Mouse (Mus musculus) MEL (cell line): ENCODE measurements at regions not wholly inside any gene's neighbourhood (a gene's known extent, or its start where the extent isn't known, plus 50 kb on each side); places are given as distances from the start of the nearest gene placed in this dataset.

Experiments used
- DNase-seq: peaks from one replicate; pipeline ENCODE4 v3.0.0; 2011; ENCODE audit warnings: low read depth, low spot score
- H3K27ac ChIP-seq: 2 replicates; pipeline ENCODE4 v1.5.1; 2012; ENCODE audit warnings: low read depth, mild to moderate bottlenecking, control low read depth, low read length, moderate library complexity; ENCODE audit not compliant: control insufficient read depth
- H3K27me3 ChIP-seq, 2 experiments: fragments of 150-350 bp in 1 of 2; sonication (generic) in 1 of 2; 2 replicates each; pipeline ENCODE4 v1.6.1; 2012; ENCODE audit warnings: low read length in 2 of 2, mild to moderate bottlenecking in 2 of 2, improper control_type of control experiment in 1 of 2, moderate library complexity in 1 of 2; ENCODE audit not compliant: insufficient read depth in 2 of 2, control insufficient read depth in 1 of 2
- H3K36me3 ChIP-seq, 2 experiments: 2 replicates each; pipeline ENCODE4 v1.6.1; 2012 to 2014; ENCODE audit warnings: low read length in 2 of 2, improper control_type of control experiment in 1 of 2, inconsistent platforms in 1 of 2, mild to moderate bottlenecking in 1 of 2; ENCODE audit not compliant: insufficient read depth in 2 of 2, control insufficient read depth in 1 of 2
- H3K4me1 ChIP-seq, 2 experiments: fragments of 150-350 bp in 1 of 2; sonication (generic) in 1 of 2; 2 replicates each; pipeline ENCODE4 v1.6.1; 2012; ENCODE audit warnings: low read length in 2 of 2, improper control_type of control experiment in 1 of 2, mild to moderate bottlenecking in 1 of 2; ENCODE audit not compliant: insufficient read depth in 2 of 2, control insufficient read depth in 1 of 2
- H3K4me3 ChIP-seq, 2 experiments: fragments of 150-350 bp in 1 of 2; sonication (generic) in 1 of 2; 2 replicates each; pipeline ENCODE4 v1.5.1; 2012; ENCODE audit warnings: low read depth in 2 of 2, low read length in 2 of 2, mild to moderate bottlenecking in 2 of 2, moderate library complexity in 2 of 2, control low read depth in 1 of 2, improper control_type of control experiment in 1 of 2; ENCODE audit not compliant: control insufficient read depth in 1 of 2, insufficient read depth in 1 of 2
- H3K79me2 ChIP-seq: 2 replicates; pipeline ENCODE4 v1.6.1; 2012; ENCODE audit warnings: mild to moderate bottlenecking, low read length, moderate library complexity; ENCODE audit not compliant: control insufficient read depth, poor library complexity, insufficient read depth
- H3K9ac ChIP-seq: 2 replicates; pipeline ENCODE4 v1.6.1; 2012; ENCODE audit warnings: low read depth, mild to moderate bottlenecking, control low read depth, low read length, moderate library complexity; ENCODE audit not compliant: control insufficient read depth, poor library complexity, severe bottlenecking
- H3K9me3 ChIP-seq: fragments of 150-350 bp; sonication (generic); replicated peaks from 2 replicates; pipeline ENCODE4 v1.6.1; 2012; ENCODE audit warnings: mild to moderate bottlenecking, low read length, improper control_type of control experiment, moderate library complexity; ENCODE audit not compliant: insufficient read depth
- BHLHE40 ChIP-seq: IDR thresholded peaks from 2 replicates; pipeline ENCODE4 v1.6.1; 2012; ENCODE audit warnings: low read depth, mild to moderate bottlenecking, inconsistent platforms, low read length, improper control_type of control experiment, borderline replicate concordance
- CHD1 ChIP-seq: IDR thresholded peaks from 2 replicates; pipeline ENCODE4 v1.6.1; 2012; ENCODE audit warnings: low read depth, mild to moderate bottlenecking, inconsistent platforms, low read length, improper control_type of control experiment
- ELF1 ChIP-seq: IDR thresholded peaks from 2 replicates; pipeline ENCODE4 v1.6.1; 2014; ENCODE audit warnings: low read depth, mild to moderate bottlenecking, inconsistent platforms, low read length, improper control_type of control experiment, moderate library complexity
- ETS1 ChIP-seq: IDR thresholded peaks from 2 replicates; pipeline ENCODE4 v1.6.1; 2012; ENCODE audit warnings: low read depth, mild to moderate bottlenecking, inconsistent platforms, low read length, improper control_type of control experiment, moderate library complexity
- GABPA ChIP-seq: IDR thresholded peaks from 2 replicates; pipeline ENCODE4 v1.6.1; 2012; ENCODE audit warnings: low read depth, mild to moderate bottlenecking, inconsistent platforms, low read length, improper control_type of control experiment, moderate library complexity
- HCFC1 ChIP-seq: IDR thresholded peaks from 2 replicates; pipeline ENCODE4 v1.6.1; 2012; ENCODE audit warnings: low read depth, mild to moderate bottlenecking, inconsistent platforms, low read length, improper control_type of control experiment, moderate library complexity
- KAT2A ChIP-seq: conservative IDR thresholded peaks from 2 replicates; pipeline ENCODE4 v1.6.1; 2012; ENCODE audit warnings: low read depth, low read length, improper control_type of control experiment, inconsistent platforms
- MAFK ChIP-seq: IDR thresholded peaks from 2 replicates; pipeline ENCODE4 v1.6.1; 2011; ENCODE audit warnings: low read depth, mild to moderate bottlenecking, low read length, improper control_type of control experiment, borderline replicate concordance
- MAX ChIP-seq: IDR thresholded peaks from 2 replicates; pipeline ENCODE4 v1.6.1; 2011; ENCODE audit warnings: low read length, improper control_type of control experiment
- MAZ ChIP-seq: IDR thresholded peaks from 2 replicates; pipeline ENCODE4 v1.6.1; 2012; ENCODE audit warnings: low read depth, mild to moderate bottlenecking, inconsistent platforms, low read length, improper control_type of control experiment
- MXI1 ChIP-seq: IDR thresholded peaks from 2 replicates; pipeline ENCODE4 v1.6.1; 2011; ENCODE audit warnings: mild to moderate bottlenecking, low read depth, low read length, improper control_type of control experiment
- NELFE ChIP-seq: IDR thresholded peaks from 2 replicates; pipeline ENCODE4 v1.6.1; 2011; ENCODE audit warnings: low read depth, low read length, improper control_type of control experiment
- POLR2A ChIP-seq, 2 experiments: IDR thresholded peaks; 2 replicates each; pipeline ENCODE4 v1.6.1; 2011 to 2012; ENCODE audit warnings: low read length in 2 of 2, mild to moderate bottlenecking in 2 of 2, control low read depth in 1 of 2, improper control_type of control experiment in 1 of 2, low read depth in 1 of 2, moderate library complexity in 1 of 2; ENCODE audit not compliant: control insufficient read depth in 1 of 2, insufficient read depth in 1 of 2, poor library complexity in 1 of 2
- POLR2AphosphoS2 ChIP-seq: IDR thresholded peaks from 2 replicates; pipeline ENCODE4 v1.6.1; 2011; ENCODE audit warnings: low read length, improper control_type of control experiment
- RCOR1 ChIP-seq: IDR thresholded peaks from 2 replicates; pipeline ENCODE4 v1.6.1; 2012; ENCODE audit warnings: low read depth, mild to moderate bottlenecking, inconsistent platforms, low read length, improper control_type of control experiment
- SIN3A ChIP-seq: IDR thresholded peaks from 2 replicates; pipeline ENCODE4 v1.6.1; 2012; ENCODE audit warnings: low read length, improper control_type of control experiment, inconsistent platforms
- SMC3 ChIP-seq: IDR thresholded peaks from 2 replicates; pipeline ENCODE4 v1.6.1; 2011; ENCODE audit warnings: low read depth, low read length, improper control_type of control experiment
- TBP ChIP-seq: IDR thresholded peaks from 2 replicates; pipeline ENCODE4 v1.8.0; 2011; ENCODE audit warnings: low read depth, low read length, improper control_type of control experiment
- USF1 ChIP-seq: IDR thresholded peaks from 2 replicates; pipeline ENCODE4 v1.6.1; 2014; ENCODE audit warnings: low read depth, mild to moderate bottlenecking, inconsistent platforms, low read length, improper control_type of control experiment, moderate library complexity
- ZNF384 ChIP-seq: IDR thresholded peaks from 2 replicates; pipeline ENCODE4 v1.6.1; 2012; ENCODE audit warnings: low read depth, mild to moderate bottlenecking, inconsistent platforms, low read length, improper control_type of control experiment

DNA sequence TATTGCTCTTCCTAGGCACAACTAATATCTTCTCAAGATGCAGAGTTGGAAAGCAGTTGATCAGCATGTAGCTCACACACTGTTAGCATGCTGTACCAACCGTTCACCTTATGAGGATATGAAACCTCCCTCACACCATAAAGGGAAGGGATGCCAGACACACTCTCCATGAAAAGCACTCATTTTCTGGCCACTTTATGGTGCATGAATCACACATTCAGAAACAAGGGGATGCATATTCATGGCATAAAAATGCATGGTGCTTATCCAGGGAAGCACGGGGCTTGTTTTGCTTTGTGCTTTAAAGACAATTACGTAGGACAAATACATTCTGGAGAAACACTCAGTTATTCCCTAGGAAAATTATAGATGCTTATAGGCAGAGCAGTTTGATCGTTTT is 149.9 kb downstream of the Med10 start:
- H3K9me3 ChIP-seq, result no peaks in the 10 kb centered on the region
- H3K79me2 ChIP-seq, result no peaks in the 10 kb centered on the region
- H3K36me3 ChIP-seq, result no peaks in the 10 kb centered on the region
- no peak overlapping the region for H3K9ac ChIP-seq
- H3K27ac ChIP-seq, result no peak overlapping the region
- H3K4me1 ChIP-seq, result no peaks in the 10 kb centered on the region
- DNase-seq, result no peak
- no peak overlapping the region for H3K4me3 ChIP-seq
- no peaks in the 10 kb centered on the region for H3K27me3 ChIP-seq
- TF ChIP-seq POLR2AphosphoS2 (no peak), ETS1 (no peak), CHD1 (no peak), NELFE (no peak), MAX (no peak), KAT2A (no peak), MXI1 (no peak), POLR2A (IDR thresholded peaks at IDR 0.05; ENCODE audit: control insufficient read depth in 1 of 2, insufficient read depth in 1 of 2, low read depth in 1 of 2, low read length in 2 of 2, poor library complexity in 1 of 2) (no peak), GABPA (no peak), BHLHE40 (no peak), SMC3 (no peak), MAFK (no peak), SIN3A (no peak), MAZ (no peak), RCOR1 (no peak), USF1 (no peak), HCFC1 (no peak), TBP (no peak)

DNA sequence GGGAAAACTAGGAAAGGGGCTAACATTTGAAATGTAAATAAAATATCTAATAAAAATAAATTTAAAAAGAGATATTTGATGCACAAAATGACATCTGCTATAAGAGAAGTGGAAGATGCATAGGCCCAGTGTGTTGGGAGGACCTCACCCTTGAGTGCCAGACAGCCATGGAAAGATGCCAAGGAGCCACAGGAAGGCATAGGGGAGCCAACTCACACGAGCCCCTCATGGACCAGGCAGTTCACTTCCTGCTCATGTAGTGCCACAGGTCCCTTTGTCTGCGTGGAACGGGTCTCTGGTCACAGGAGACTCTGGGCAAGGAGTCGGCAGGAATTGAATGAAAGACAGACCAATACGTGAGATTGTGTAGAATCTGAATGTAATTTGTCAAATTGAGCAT is 152.0 kb downstream of the Med10 start:
- H3K27me3 ChIP-seq, result no peaks in the 10 kb centered on the region
- TF ChIP-seq POLR2AphosphoS2 (no peak), NELFE (no peak), MAFK (no peak), ELF1 (no peak), USF1 (no peak), TBP (no peak), ZNF384 (no peak)

More for the DNA sequence above, 152.0 kb downstream of the Med10 start:
- no peak overlapping the region for H3K9ac ChIP-seq
- no peak overlapping the region for H3K27ac ChIP-seq
- DNase-seq, result no peak
- no peaks in the 10 kb centered on the region for H3K9me3 ChIP-seq
- H3K4me1 ChIP-seq, result no peaks in the 10 kb centered on the region
- no peaks in the 10 kb centered on the region for H3K36me3 ChIP-seq
- no peaks in the 10 kb centered on the region for H3K79me2 ChIP-seq
- no peak overlapping the region for H3K4me3 ChIP-seq
